Mouse (Mus musculus): ENCODE measurements around the gene Cdh23. TPM values are rescaled to one million over a fixed set of nuclear protein-coding genes. Genes with fewer than 3 reads are reported as not detected.

The Cdh23 gene
- polyA plus RNA-seq, 1 experiment: not detected

GRCm38 (mm10) chr10:60687011-60687776 is 9.1 kb downstream of the Cdh23 start:
- Histone ChIP-seq H3K4me3 (ENCODE audit: insufficient read depth, low read length) (peak overlapping the region; percentile 33), H3K4me1 (ENCODE audit: control insufficient read depth, insufficient read depth, low read length) (peaks cover 6% of the 10 kb centered on the region), H3K27ac (ENCODE audit: insufficient read depth, low read depth, low read length) (no peak overlapping the region)
- TF ChIP-seq CTCF (IDR thresholded peaks at IDR 0.05; ENCODE audit: low read depth, low read length) (no peak), POLR2A (IDR thresholded peaks at IDR 0.05; ENCODE audit: borderline replicate concordance, low read depth, low read length) (no peak)

DNA sequence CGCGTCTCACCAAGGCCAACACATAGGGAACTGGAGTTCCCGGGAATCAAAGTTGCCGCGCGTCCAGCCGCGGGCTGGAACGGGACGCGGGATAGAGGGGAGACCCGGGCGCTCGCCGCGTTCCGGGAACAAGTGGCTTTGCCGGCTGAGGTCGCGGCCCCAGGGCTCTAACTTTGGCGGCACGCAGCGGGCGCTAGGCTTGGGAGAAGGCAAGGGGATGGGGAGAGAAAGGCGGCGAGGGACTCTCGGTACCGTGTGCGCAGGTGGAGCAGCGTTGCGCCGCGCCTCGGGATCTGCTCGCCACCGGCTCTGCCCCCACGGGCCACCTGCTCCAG is 9.7 kb downstream of the Cdh23 start:
- Histone ChIP-seq H3K4me3 (ENCODE audit: insufficient read depth, low read length) (peak overlapping the region; percentile 33), H3K4me1 (ENCODE audit: control insufficient read depth, insufficient read depth, low read length) (peaks cover 6% of the 10 kb centered on the region)

GRCm38 (mm10) chr10:60685764-60686640 is 10.3 kb downstream of the Cdh23 start:
- Histone ChIP-seq H3K4me3 (ENCODE audit: insufficient read depth, low read length) (no peak overlapping the region), H3K4me1 (ENCODE audit: control insufficient read depth, insufficient read depth, low read length) (no peaks in the 10 kb centered on the region), H3K27ac (ENCODE audit: insufficient read depth, low read depth, low read length) (no peak overlapping the region)
- TF ChIP-seq CTCF (IDR thresholded peaks at IDR 0.05; ENCODE audit: low read depth, low read length) (no peak), POLR2A (IDR thresholded peaks at IDR 0.05; ENCODE audit: borderline replicate concordance, low read depth, low read length) (no peak)

More for the DNA sequence above, 9.7 kb downstream of the Cdh23 start:
- H3K27ac ChIP-seq (ENCODE audit: insufficient read depth, low read depth, low read length): no peak overlapping the region
- TF ChIP-seq POLR2A (IDR thresholded peaks at IDR 0.05; ENCODE audit: borderline replicate concordance, low read depth, low read length) (no peak), CTCF (IDR thresholded peaks at IDR 0.05; ENCODE audit: low read depth, low read length) (no peak)

DNA sequence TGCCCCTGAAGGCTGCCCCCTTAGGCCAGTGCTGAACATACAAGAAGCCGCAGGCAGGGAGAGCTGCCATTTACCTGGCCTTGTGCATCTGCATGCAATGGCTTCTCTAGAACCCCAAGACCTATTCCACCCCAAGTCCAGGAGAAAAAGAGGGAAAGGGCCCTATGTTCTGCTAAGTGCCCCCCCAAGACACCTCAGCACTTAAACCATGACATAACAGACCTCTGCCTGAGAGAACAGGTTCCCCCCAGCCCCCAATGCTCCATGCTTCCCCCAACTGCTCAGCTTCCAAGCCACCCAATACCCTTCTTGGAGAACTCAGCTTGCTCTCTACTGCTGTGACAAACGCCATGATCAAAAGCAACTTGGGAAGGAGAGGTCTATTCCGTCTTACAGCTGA is 17.4 kb downstream of the Cdh23 start:
- H3K4me1 ChIP-seq (ENCODE audit: control insufficient read depth, insufficient read depth, low read length): no peaks in the 10 kb centered on the region
- TF ChIP-seq POLR2A (IDR thresholded peaks at IDR 0.05; ENCODE audit: borderline replicate concordance, low read depth, low read length): no peak
- no peak for TF ChIP-seq CTCF (IDR thresholded peaks at IDR 0.05; ENCODE audit: low read depth, low read length)
- no peak overlapping the region for H3K4me3 ChIP-seq (ENCODE audit: insufficient read depth, low read length)
- no peak overlapping the region for H3K27ac ChIP-seq (ENCODE audit: insufficient read depth, low read depth, low read length)

- no peaks in the 10 kb centered on the region for H3K4me1 ChIP-seq (ENCODE audit: control insufficient read depth, insufficient read depth, low read length)
- no peak overlapping the region for H3K4me3 ChIP-seq (ENCODE audit: insufficient read depth, low read length)
- TF ChIP-seq CTCF (IDR thresholded peaks at IDR 0.05; ENCODE audit: low read depth, low read length) (no peak), POLR2A (IDR thresholded peaks at IDR 0.05; ENCODE audit: borderline replicate concordance, low read depth, low read length) (no peak)
- no peak overlapping the region for H3K27ac ChIP-seq (ENCODE audit: insufficient read depth, low read depth, low read length)
Measured at GRCm38 (mm10) chr10:60677319-60677718, 19.0 kb downstream of the Cdh23 start.

- no peak overlapping the region for H3K27ac ChIP-seq (ENCODE audit: insufficient read depth, low read depth, low read length)
- no peaks in the 10 kb centered on the region for H3K4me1 ChIP-seq (ENCODE audit: control insufficient read depth, insufficient read depth, low read length)
- TF ChIP-seq CTCF (IDR thresholded peaks at IDR 0.05; ENCODE audit: low read depth, low read length) (no peak), POLR2A (IDR thresholded peaks at IDR 0.05; ENCODE audit: borderline replicate concordance, low read depth, low read length) (no peak)
- H3K4me3 ChIP-seq (ENCODE audit: insufficient read depth, low read length): no peak overlapping the region
Measured at GRCm38 (mm10) chr10:60670166-60670565, 26.1 kb downstream of the Cdh23 start.

DNA sequence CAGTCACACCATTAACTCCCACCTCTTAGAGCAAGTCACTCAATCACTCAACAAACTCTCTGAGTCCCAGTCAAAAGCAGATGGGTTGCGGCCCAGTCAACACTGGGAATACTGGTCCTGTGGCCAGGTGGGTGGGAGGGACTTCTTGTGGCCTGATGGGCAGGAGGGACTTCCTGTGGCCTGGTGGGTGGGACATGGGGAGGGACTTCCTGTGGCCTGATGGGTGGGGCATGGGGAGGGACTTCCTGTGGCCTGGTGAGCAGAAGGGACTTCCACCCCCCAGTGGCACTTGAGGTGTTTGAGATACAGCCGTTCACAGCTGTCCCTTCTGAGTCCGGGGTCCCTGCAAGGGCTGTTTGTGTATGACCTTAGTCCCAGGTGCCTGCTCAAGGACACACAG is 27.7 kb downstream of the Cdh23 start:
- Histone ChIP-seq H3K4me1 (ENCODE audit: control insufficient read depth, insufficient read depth, low read length) (no peaks in the 10 kb centered on the region), H3K27ac (ENCODE audit: insufficient read depth, low read depth, low read length) (no peak overlapping the region), H3K4me3 (ENCODE audit: insufficient read depth, low read length) (no peak overlapping the region)
- TF ChIP-seq POLR2A (IDR thresholded peaks at IDR 0.05; ENCODE audit: borderline replicate concordance, low read depth, low read length) (no peak), CTCF (IDR thresholded peaks at IDR 0.05; ENCODE audit: low read depth, low read length) (no peak)

DNA sequence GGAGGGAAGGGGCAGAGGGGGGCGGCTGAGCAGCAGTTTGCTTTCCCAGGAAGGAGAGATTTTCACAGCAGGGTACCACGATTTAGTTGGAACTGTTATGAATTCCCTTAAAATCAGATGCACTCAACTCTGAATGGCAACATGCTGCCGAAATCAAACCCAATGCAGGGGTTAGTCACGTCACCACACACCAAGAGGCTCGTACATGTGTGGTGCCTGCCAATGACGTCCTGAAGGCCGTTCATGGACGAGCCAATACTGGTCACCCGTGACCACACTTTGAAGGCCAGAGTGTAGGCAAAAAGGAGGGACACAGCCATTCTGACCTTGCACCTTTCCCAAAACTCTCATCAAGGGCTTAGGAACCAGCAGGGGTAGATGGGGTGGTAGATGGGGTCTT is 35.3 kb downstream of the Cdh23 start:
- H3K4me3 ChIP-seq (ENCODE audit: insufficient read depth, low read length): no peak overlapping the region
- no peak overlapping the region for H3K27ac ChIP-seq (ENCODE audit: insufficient read depth, low read depth, low read length)
- TF ChIP-seq POLR2A (IDR thresholded peaks at IDR 0.05; ENCODE audit: borderline replicate concordance, low read depth, low read length) (no peak), CTCF (IDR thresholded peaks at IDR 0.05; ENCODE audit: low read depth, low read length) (no peak)
- H3K4me1 ChIP-seq (ENCODE audit: control insufficient read depth, insufficient read depth, low read length): no peaks in the 10 kb centered on the region

DNA sequence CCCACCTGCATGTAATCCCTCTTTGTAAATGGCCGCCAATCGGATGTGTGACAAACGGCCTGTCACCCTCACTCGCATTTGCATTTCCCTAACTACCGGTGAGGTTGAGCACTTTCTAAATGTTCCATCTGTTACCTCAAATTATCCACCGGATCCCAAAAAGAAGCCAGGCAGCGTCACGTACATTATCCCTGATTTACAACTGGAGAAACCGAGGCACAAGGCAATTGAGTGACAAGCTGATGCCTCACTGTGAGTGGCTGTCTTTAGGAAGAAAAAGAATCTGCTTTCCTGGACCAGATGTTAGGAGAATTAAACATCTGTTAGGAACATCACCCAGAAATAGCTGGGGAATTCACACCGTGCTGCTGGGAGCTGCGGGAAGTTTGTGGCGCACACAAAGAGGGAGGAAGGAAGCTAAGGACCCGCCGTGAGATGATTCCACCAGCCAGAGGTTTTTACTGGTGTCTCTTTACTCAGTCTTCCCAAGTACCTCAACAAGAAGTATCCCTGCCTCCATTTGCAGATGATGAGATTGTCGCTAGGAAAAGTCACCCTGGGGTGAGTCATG is 36.8 kb downstream of the Cdh23 start:
- TF ChIP-seq POLR2A (IDR thresholded peaks at IDR 0.05; ENCODE audit: borderline replicate concordance, low read depth, low read length): no peak
- TF ChIP-seq CTCF (IDR thresholded peaks at IDR 0.05; ENCODE audit: low read depth, low read length): no peak
- H3K27ac ChIP-seq (ENCODE audit: insufficient read depth, low read depth, low read length): no peak overlapping the region
- H3K4me1 ChIP-seq (ENCODE audit: control insufficient read depth, insufficient read depth, low read length): no peaks in the 10 kb centered on the region
- H3K4me3 ChIP-seq (ENCODE audit: insufficient read depth, low read length): no peak overlapping the region

DNA sequence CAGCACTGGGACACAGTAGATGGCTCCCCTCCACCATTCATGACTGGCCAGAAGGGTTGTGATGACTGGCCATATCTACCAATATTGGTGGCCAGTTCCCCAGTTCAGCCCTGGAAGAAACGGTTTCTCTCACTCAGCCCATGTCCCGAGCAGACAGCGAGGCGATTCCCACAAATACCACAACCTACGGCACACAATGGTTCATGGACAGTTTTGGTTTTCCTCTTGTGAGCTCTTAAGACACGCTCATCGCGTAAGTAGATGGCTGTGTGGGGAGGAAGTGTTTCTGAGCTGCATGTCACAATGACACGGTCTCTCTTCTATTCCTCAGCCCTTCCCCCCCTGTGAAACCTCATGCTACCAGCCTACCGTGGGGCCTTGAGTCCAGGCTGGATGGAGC is 38.1 kb downstream of the Cdh23 start:
- Histone ChIP-seq H3K4me3 (ENCODE audit: insufficient read depth, low read length) (no peak overlapping the region), H3K4me1 (ENCODE audit: control insufficient read depth, insufficient read depth, low read length) (no peaks in the 10 kb centered on the region), H3K27ac (ENCODE audit: insufficient read depth, low read depth, low read length) (no peak overlapping the region)
- TF ChIP-seq POLR2A (IDR thresholded peaks at IDR 0.05; ENCODE audit: borderline replicate concordance, low read depth, low read length): no peak
- no peak for TF ChIP-seq CTCF (IDR thresholded peaks at IDR 0.05; ENCODE audit: low read depth, low read length)

Data from bone marrow macrophage, adult 2 months (primary cell).